Mouse (Mus musculus): Measurements from ENCODE around the gene Gabpb2. TPM values are rescaled to one million over a fixed set of nuclear protein-coding genes. Genes with fewer than 3 reads are reported as not detected.

The Gabpb2 gene
- total RNA-seq, 2 experiments from 2014 or later: 12.7 to 13.2 TPM

Small RNA genes lying within 50 kb of the gene (microRNA-seq; reads per million reads assigned to microRNA genes)
- 0 reads per million in 2 experiments for gene Mir8099-1

Other genes with a start within 250 kb of the Gabpb2 start
- gene Pi4kb, start 243.2 kb downstream of the Gabpb2 start, total RNA-seq (2021): 10 to 100 TPM; 61.1 to 63.4 TPM
- 10 to 100 TPM; 24.4 to 26.2 TPM for gene Zfp687, start 202.5 kb downstream of the Gabpb2 start, total RNA-seq (2021)
- gene Psmd4, start 175.3 kb downstream of the Gabpb2 start, total RNA-seq (2021): 100 to 1,000 TPM; 154 to 169 TPM
- 10 to 100 TPM; 69.1 to 71.7 TPM for gene Pip5k1a, start 111.0 kb downstream of the Gabpb2 start, total RNA-seq (2021)
- 10 to 100 TPM; 46.7 to 48.2 TPM for gene Vps72, start 106.9 kb downstream of the Gabpb2 start, total RNA-seq (2021)
- gene Tmod4, start 93.4 kb downstream of the Gabpb2 start, total RNA-seq (2021): under 1 TPM; 0.48 to 0.82 TPM
- gene Scnm1, start 83.9 kb downstream of the Gabpb2 start, total RNA-seq (2021): 10 to 100 TPM; 43.5 to 48.9 TPM
- 10 to 100 TPM; 16.1 to 16.5 TPM for gene Lysmd1, start 83.8 kb downstream of the Gabpb2 start, total RNA-seq (2021)
- 1 to 10 TPM; 2.6 to 3.1 TPM for gene Tnfaip8l2, start 75.6 kb downstream of the Gabpb2 start, total RNA-seq (2021)
- 10 to 100 TPM; 29.4 to 34.2 TPM for gene Sema6c, start 57.5 kb downstream of the Gabpb2 start, total RNA-seq (2021)
- 10 to 100 TPM; 72.7 to 72.9 TPM for gene Cdc42se1, start 10.8 kb upstream of the Gabpb2 start, total RNA-seq (2021)
- 100 to 1,000 TPM; 263 to 266 TPM for gene Mllt11, start 14.3 kb upstream of the Gabpb2 start, total RNA-seq (2021)
- gene Gm128, start 23.7 kb upstream of the Gabpb2 start, total RNA-seq (2021): under 1 TPM in 1 of 2 experiments, not detected in 1; 0.15 TPM
- gene Bnipl, start 33.3 kb upstream of the Gabpb2 start, total RNA-seq (2021): under 1 TPM in 1 of 2 experiments, not detected in 1; 0.37 TPM
- 10 to 100 TPM; 19.2 to 21.0 TPM for gene Mindy1, start 63.4 kb upstream of the Gabpb2 start, total RNA-seq (2021)
- 10 to 100 TPM; 21.0 to 21.1 TPM for gene Prune1, start 64.2 kb upstream of the Gabpb2 start, total RNA-seq (2021)
- under 1 TPM; 0.59 to 0.63 TPM for gene Anxa9, start 89.3 kb upstream of the Gabpb2 start, total RNA-seq (2021)
- 10 to 100 TPM; 54.2 to 54.5 TPM for gene Cers2, start 96.9 kb upstream of the Gabpb2 start, total RNA-seq (2021)
- 10 to 100 TPM; 31.9 to 38.0 TPM for gene Setdb1, start 139.3 kb upstream of the Gabpb2 start, total RNA-seq (2021)
- not detected for gene 4930558C23Rik, start 184.9 kb upstream of the Gabpb2 start, total RNA-seq (2021)
- gene Arnt, start 216.5 kb upstream of the Gabpb2 start, total RNA-seq (2021): 10 to 100 TPM; 31.4 to 32.7 TPM